Mouse (Mus musculus): Measurements from ENCODE around the gene 1500009C09Rik.
"Not testable (repeated sequence)": the region's sequence is repeated elsewhere in the genome, so short reads cannot be mapped to it uniquely, and the experiment has no call there.

Gene 1500009C09Rik

DNA sequence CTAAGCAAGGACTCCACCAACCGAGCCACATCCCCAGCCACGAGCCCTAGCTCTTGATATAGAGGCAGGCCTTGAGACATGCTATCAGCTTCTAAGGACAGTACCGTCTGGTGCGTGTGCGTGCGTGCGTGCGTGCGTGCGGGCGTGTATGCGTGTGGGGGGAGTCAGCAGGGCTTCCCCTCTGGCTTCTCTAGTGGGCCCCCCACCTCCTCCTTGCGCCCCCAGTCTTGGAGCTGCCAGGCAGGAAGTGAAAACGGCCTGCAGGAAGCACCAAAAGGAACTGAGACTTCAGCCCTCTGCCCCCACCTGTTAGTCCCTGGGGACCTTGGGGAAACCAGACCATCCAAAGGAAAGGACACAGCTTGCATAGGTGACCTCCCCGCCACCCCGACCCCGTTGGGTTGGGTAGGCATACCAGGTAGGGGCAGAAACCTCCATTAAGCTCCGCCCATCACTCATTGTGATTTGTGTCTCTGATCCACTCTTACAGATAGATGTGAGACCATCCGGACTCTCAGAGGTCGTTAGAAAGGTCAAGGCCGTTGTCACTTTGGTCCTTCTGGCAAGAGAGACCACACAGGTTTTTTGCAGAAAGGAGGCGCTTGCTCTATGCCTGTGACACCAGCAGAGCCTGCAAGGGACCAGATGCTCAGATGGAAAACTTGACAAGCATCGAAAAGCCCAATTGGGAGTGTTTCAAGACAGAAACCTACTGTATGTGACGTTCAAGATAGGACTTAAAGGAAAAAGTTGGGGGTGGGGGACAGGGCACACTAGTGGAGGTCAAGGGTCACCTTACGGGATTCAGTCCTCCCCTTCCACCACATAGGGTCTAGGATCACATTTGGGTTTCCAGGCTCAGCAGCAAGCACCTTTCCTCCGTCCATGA lies 33.2 kb upstream of the 1500009C09Rik start:
- in situ Hi-C loops (cut with MboI; ENCODE audit: low sequenced_read_pairs), result no loop called here

GRCm38 (mm10) chr15:82220003-82220675 lies 32.1 kb upstream of the 1500009C09Rik start:
- in situ Hi-C loops (cut with MboI; ENCODE audit: low sequenced_read_pairs), result no loop called here

- in situ Hi-C loops (cut with MboI; ENCODE audit: low sequenced_read_pairs), result no loop called here
These were observed 30.9 kb upstream of the 1500009C09Rik start for GRCm38 (mm10) chr15:82221104-82221860.

GRCm38 (mm10) chr15:82223251-82223650 lies 28.9 kb upstream of the 1500009C09Rik start:
- in situ Hi-C loops (cut with MboI; ENCODE audit: low sequenced_read_pairs), result no loop called here

GRCm38 (mm10) chr15:82223657-82224601 lies 28.3 kb upstream of the 1500009C09Rik start, which contains the start of gene Tnfrsf13c:
Gene Tnfrsf13c (minus strand): TSS chr15:82224369.
- in situ Hi-C loops (cut with MboI; ENCODE audit: low sequenced_read_pairs), result no loop called here

DNA sequence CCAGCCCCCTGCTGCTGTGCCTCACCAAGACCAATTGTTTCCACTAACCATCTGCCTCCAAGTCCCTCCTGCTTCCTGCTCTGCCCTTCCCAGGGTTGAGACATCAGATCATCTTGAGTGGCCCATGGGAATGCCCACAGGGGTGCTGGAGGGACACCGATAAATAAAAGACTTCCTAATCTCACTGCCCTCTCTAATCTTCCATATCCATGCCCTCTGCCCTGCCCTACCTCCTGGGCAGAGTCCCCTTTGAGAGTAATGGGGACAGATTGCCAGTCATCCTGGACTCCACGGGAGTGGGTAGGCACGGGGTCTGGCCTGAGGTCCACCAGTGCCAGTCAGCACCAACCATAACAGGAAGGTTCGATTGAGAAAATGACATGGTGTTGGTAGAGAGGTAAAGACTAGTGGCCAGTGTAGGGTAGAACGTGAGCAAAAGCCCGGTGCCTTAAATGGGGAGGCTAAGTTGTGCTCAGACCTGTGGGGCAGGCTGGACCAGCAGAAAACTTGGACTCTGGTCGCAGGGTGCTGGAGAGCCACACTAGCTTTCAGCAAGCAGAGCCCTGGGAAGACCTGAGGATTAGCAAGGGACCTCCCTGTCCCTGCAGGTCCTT lies 27.5 kb upstream of the 1500009C09Rik start:
- in situ Hi-C loops (cut with MboI; ENCODE audit: low sequenced_read_pairs), result no loop called here

- in situ Hi-C loops (cut with MboI; ENCODE audit: low sequenced_read_pairs), result no loop called here
These were observed 26.4 kb upstream of the 1500009C09Rik start for GRCm38 (mm10) chr15:82225769-82226168.

GRCm38 (mm10) chr15:82229542-82230045 lies 22.6 kb upstream of the 1500009C09Rik start:
- in situ Hi-C loops (cut with MboI; ENCODE audit: low sequenced_read_pairs), result no loop called here

DNA sequence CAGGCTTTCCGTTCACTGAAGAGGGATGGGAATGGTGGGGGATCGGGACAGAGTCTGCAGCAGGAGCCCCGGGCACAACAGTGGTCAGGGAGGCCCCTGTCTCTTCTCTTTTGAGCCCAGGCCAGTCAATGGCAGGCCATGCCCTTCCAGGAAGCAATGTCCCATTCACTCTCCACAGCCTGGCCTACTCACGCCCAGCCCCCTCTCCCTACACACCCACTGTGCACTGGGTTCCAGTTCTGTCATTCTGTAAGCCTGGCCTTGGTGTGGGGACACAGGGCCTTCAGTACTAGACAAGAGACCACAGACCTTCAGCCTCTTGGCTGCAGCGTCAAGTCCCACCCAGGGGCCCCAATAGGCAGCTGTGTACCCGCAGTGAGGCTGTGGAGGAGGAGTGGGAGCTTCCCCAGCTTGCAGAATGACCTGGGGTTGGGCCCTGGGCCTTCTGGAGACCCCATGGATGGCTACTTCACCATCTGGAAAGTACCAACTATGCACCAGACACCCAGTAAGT lies 22.0 kb upstream of the 1500009C09Rik start:
- in situ Hi-C loops (cut with MboI; ENCODE audit: low sequenced_read_pairs), result no loop called here

DNA sequence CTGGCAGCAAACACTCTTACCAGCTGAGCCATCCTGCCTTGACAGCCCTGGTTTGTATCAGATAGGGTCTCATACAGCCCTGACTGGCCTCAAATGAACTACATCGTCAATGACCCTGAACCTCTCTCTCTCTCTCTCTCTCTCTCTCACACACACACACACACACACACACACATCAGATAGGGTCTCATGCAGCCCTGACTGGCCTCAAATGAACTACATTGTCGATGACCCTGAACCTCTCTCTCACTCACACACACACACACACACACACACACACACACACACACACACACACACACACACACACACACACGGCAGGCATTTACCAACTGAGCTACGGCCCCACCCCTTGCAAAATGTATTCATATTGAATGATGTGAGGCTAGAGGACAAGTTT lies 21.1 kb upstream of the 1500009C09Rik start:
- in situ Hi-C loops (cut with MboI; ENCODE audit: low sequenced_read_pairs), result no loop called here

DNA sequence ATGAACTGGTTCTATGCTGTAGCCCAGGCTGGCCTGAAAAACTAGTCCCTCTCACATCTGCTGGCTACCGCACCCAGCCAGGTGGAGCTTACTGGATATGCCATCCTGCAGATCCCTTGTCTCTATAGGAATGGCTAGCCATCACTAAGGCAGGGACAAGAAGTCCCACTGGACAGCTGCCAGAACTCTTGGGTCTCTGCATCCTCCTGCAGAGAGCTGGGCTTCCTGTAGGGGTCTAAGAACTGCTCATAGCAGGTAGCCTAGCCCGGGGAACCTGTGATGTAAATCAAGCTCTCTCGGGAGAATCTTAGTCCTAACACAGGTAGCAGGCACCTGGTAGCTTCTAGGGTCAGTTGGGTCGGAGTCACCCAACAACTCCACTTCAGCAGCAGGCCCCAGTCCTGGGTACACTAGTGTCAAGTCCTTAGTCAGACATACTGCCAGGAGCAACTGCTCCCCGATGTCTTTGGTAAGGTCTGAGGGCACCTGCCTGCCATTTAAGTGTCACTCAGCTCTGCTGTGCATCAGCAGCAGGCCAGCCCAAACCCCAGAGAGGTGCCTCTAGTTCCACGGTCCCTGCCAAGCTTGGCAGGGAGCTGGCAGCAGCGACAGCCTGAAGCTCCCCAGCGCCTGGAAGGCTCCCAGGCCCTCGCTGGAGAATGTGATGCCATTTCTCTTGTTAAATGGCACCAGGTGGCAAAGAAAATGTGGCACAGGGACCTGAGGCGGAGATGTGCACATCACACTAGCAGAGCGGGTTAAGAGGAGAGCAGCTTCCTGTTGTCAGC lies 20.4 kb upstream of the 1500009C09Rik start:
- in situ Hi-C loops (cut with MboI; ENCODE audit: low sequenced_read_pairs), result no loop called here

DNA sequence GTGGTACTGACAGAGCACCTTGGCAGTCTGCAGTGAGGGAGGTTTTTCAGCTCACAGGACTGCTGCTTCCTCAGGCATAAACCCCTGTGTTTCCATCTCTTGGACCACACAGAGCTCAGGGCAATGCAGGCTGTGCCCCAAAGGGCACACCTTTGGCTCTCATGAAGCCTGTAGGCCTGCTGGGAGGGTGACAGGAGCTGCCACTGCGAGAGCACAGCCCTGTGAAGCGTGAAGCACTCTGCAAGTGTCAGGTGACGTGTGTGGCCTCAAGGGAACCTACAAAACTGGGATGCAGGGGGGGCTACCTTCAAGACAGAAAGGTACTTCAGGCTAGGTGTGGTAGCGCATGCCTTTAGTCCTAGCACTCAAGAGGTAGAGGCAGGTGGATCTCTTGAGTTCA lies 19.5 kb upstream of the 1500009C09Rik start:
- in situ Hi-C loops (cut with MboI; ENCODE audit: low sequenced_read_pairs), result no loop called here

GRCm38 (mm10) chr15:82235661-82236060 lies 16.5 kb upstream of the 1500009C09Rik start:
- in situ Hi-C loops (cut with MboI; ENCODE audit: low sequenced_read_pairs), result loop anchor here (5.0 kb wide), 1 partner anchor 93 kb away; no protein-coding TSS in a partner anchor

DNA sequence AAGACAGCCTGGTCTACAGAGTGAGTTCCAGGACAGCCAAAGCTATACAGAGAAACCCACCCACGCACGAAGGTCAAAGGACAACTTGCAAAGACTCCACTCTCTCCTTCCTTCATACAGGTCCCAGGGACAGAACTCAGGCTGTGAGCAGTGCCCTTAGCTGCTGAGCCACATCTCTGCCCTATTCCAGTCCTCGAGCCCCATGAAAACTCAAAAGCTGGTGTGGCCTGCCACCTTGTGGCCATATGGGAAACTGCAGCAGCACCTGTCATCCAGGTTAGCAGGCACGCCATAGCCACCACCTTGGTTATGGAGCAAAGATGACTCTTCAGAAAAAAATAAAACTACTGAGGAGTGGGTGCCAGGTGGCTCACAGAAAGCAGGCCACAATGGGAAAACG lies 15.6 kb upstream of the 1500009C09Rik start:
- in situ Hi-C loops (cut with MboI; ENCODE audit: low sequenced_read_pairs), result loop anchor here (5.0 kb wide), 1 partner anchor 94 kb away; no protein-coding TSS in a partner anchor

GRCm38 (mm10) chr15:82243311-82243710 lies 8.9 kb upstream of the 1500009C09Rik start:
- in situ Hi-C loops (cut with MboI; ENCODE audit: low sequenced_read_pairs), result no loop called here

- in situ Hi-C loops (cut with MboI; ENCODE audit: low sequenced_read_pairs), result no loop called here
These were observed 8.5 kb upstream of the 1500009C09Rik start for GRCm38 (mm10) chr15:82243742-82244114.

- in situ Hi-C loops (cut with MboI; ENCODE audit: low sequenced_read_pairs), result no loop called here
These were observed 7.9 kb upstream of the 1500009C09Rik start, which contains the start of gene Cenpm for GRCm38 (mm10) chr15:82244115-82244804. Gene Cenpm (minus strand): TSS chr15:82244748.

DNA sequence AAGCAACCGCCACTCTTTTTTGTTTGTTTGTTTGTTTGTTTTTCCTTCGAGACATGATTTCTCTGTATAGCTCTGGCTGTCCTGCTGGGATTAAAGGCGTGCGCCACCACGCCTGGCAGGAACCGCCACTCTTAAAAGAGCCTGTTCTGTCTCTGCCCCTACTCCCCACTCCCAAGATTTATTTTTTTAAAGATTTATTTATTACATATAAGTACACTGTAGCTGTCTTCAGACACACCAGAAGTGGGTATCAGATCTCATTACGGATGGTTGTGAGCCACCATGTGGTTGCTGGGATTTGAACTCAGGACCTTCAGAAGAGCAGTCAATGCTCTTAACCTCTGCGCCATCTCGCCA lies 7.4 kb upstream of the 1500009C09Rik start:
- in situ Hi-C loops (cut with MboI; ENCODE audit: low sequenced_read_pairs), result not testable (repeated sequence)
